Mouse (Mus musculus) heart, adult 2 months (tissue): ENCODE data around the gene Wwox. TPM values are rescaled to one million over a fixed set of nuclear protein-coding genes. Genes with fewer than 3 reads are reported as not detected.

Experiments
- DNase-seq, 2 experiments: peaks; one replicate each; pipeline ENCODE4 v3.0.0; 2021
- H3K27ac ChIP-seq: fragments of 200-600 bp; 2 replicates; pipeline ENCODE4 v1.8.1; 2022
- H3K27me3 ChIP-seq: fragments of 200-500 bp; 2 replicates; pipeline ENCODE4 v1.6.1; 2012; ENCODE audit warnings: mild to moderate bottlenecking, low read length, inconsistent platforms, mixed read lengths; ENCODE audit not compliant: control insufficient read depth, insufficient read depth
- H3K36me3 ChIP-seq: fragments of 200-500 bp; 2 replicates; pipeline ENCODE4 v1.6.1; 2012; ENCODE audit warnings: low read length, inconsistent platforms; ENCODE audit not compliant: control insufficient read depth, insufficient read depth
- H3K4me1 ChIP-seq: fragments of 200-500 bp; 2 replicates; pipeline ENCODE4 v1.6.1; 2011; ENCODE audit warnings: low read length; ENCODE audit not compliant: control insufficient read depth, insufficient read depth
- H3K4me3 ChIP-seq: fragments of 200-600 bp; 2 replicates; pipeline ENCODE4 v1.8.1; 2022
- H3K79me2 ChIP-seq: fragments of 200-500 bp; replicated peaks from 2 replicates; pipeline ENCODE4 v1.6.1; 2012; ENCODE audit warnings: mild to moderate bottlenecking, inconsistent platforms, low read length, moderate library complexity, mixed read lengths; ENCODE audit not compliant: control insufficient read depth, insufficient read depth
- H3K9ac ChIP-seq: fragments of 200-500 bp; 2 replicates; pipeline ENCODE4 v1.6.1; 2012; ENCODE audit warnings: low read depth, mild to moderate bottlenecking, control low read depth, inconsistent platforms, low read length, mixed read lengths
- CTCF ChIP-seq: fragments of 200-600 bp; IDR thresholded peaks from 2 replicates; pipeline ENCODE4 v1.8.1; 2022; ENCODE audit warnings: antibody characterized with exemption, mild to moderate bottlenecking, moderate library complexity
- EP300 ChIP-seq: fragments of 200-500 bp; IDR thresholded peaks from 2 replicates; pipeline ENCODE4 v1.6.1; 2011; ENCODE audit warnings: low read depth, low read length, control low read depth; ENCODE audit not compliant: insufficient read depth
- POLR2A ChIP-seq: fragments of 200-500 bp; IDR thresholded peaks from 2 replicates; pipeline ENCODE4 v1.6.1; 2011; ENCODE audit warnings: mild to moderate bottlenecking, low read depth, low read length, control low read depth; ENCODE audit not compliant: insufficient read depth
- WGBS: fragments of 180-500 bp; shearing (Covaris S2); methylation state at CpG from one replicate; pipeline ENCODE4 v1.1.7; 2018; 5-methylcytosine and 5-hydroxymethylcytosine counted together
- intact Hi-C: fragments of 180-260 bp; cut with DNase I; formaldehyde crosslinking; loops from one replicate; pipeline ENCODE4 v1.15.1; 2025
- polyA plus RNA-seq: library from polyadenylated mRNA; depleted of rRNA; stranded (reverse); fragments of >200 nt; gene quantifications from 2 replicates; pipeline ENCODE4 v1.2.3, GENCODE M21; 2012
- total RNA-seq, 2 experiments: library from RNA; stranded (reverse); gene quantifications; 2 replicates each; pipeline ENCODE4 v1.2.3; 2021

Wwox gene
- total and polyA plus RNA-seq, 3 experiments, result 3.3 to 4.6 (median 4.6) TPM

GRCm38 (mm10) chr8:115154096-115154495, 714.6 kb downstream of the Wwox start:
- Histone ChIP-seq H3K27me3 (no peaks in the 10 kb centered on the region), H3K79me2 (no peaks in the 10 kb centered on the region), H3K36me3 (no peaks in the 10 kb centered on the region), H3K4me1 (no peaks in the 10 kb centered on the region), H3K27ac (no peak overlapping the region), H3K9ac (no peak overlapping the region), H3K4me3 (no peak overlapping the region)
- no peak for DNase-seq
- intact Hi-C loops, result no loop called here
- 49% methylated on average over 10 of the region's 10 CpGs for WGBS
- TF ChIP-seq POLR2A (no peak), EP300 (no peak), CTCF (no peak)

- DNase-seq, result peak in 1 of 2 experiments; percentile 7
- Histone ChIP-seq H3K4me1 (no peaks in the 10 kb centered on the region), H3K9ac (no peak overlapping the region), H3K27me3 (no peaks in the 10 kb centered on the region), H3K4me3 (no peak overlapping the region), H3K36me3 (no peaks in the 10 kb centered on the region), H3K79me2 (no peaks in the 10 kb centered on the region), H3K27ac (no peak overlapping the region)
- TF ChIP-seq CTCF (no peak), POLR2A (no peak), EP300 (no peak)
- intact Hi-C loops, result no loop called here
- 77% methylated on average over 8 of the region's 8 CpGs for WGBS
These were observed 716.7 kb downstream of the Wwox start for GRCm38 (mm10) chr8:115156142-115156541.

- Histone ChIP-seq H3K79me2 (no peaks in the 10 kb centered on the region), H3K4me3 (no peak overlapping the region), H3K9ac (no peak overlapping the region), H3K27ac (no peak overlapping the region), H3K36me3 (no peaks in the 10 kb centered on the region), H3K27me3 (no peaks in the 10 kb centered on the region), H3K4me1 (no peaks in the 10 kb centered on the region)
- intact Hi-C loops, result no loop called here
- 78% methylated on average over 12 of the region's 12 CpGs for WGBS
- TF ChIP-seq CTCF, result no peak
- TF ChIP-seq POLR2A, result no peak
- no peak for TF ChIP-seq EP300
- DNase-seq, result no peak
These were observed 718.7 kb downstream of the Wwox start for GRCm38 (mm10) chr8:115157977-115158720.

- H3K27ac ChIP-seq, result no peak overlapping the region
- no peak for TF ChIP-seq CTCF
- no peak for TF ChIP-seq POLR2A
- no peak for TF ChIP-seq EP300
- H3K9ac ChIP-seq, result no peak overlapping the region
- H3K4me3 ChIP-seq, result no peak overlapping the region
- no peaks in the 10 kb centered on the region for H3K27me3 ChIP-seq
- 19% methylated on average over 8 of the region's 8 CpGs for WGBS
- H3K4me1 ChIP-seq, result no peaks in the 10 kb centered on the region
- no peaks in the 10 kb centered on the region for H3K79me2 ChIP-seq
- no peaks in the 10 kb centered on the region for H3K36me3 ChIP-seq
- intact Hi-C loops, result no loop called here
- peak in 1 of 2 experiments; percentile 8 for DNase-seq
These were observed 719.3 kb downstream of the Wwox start for GRCm38 (mm10) chr8:115158721-115159111.

- H3K27ac ChIP-seq, result peak overlapping the region; percentile 70
- peak overlapping the region; percentile 61 for H3K4me3 ChIP-seq
- TF ChIP-seq CTCF (no peak), POLR2A (no peak), EP300 (no peak)
- H3K27me3 ChIP-seq, result no peaks in the 10 kb centered on the region
- intact Hi-C loops, result no loop called here
- no peaks in the 10 kb centered on the region for H3K79me2 ChIP-seq
- H3K9ac ChIP-seq, result peak overlapping the region; percentile 33; the same call in 1 of the 2 replicates
- no peaks in the 10 kb centered on the region for H3K36me3 ChIP-seq
- peak; percentile 25 to 40 for DNase-seq
- H3K4me1 ChIP-seq, result no peaks in the 10 kb centered on the region
- 4% methylated on average over 18 of the region's 18 CpGs for WGBS
These were observed 719.8 kb downstream of the Wwox start for GRCm38 (mm10) chr8:115159208-115159607.

GRCm38 (mm10) chr8:115159711-115160374, 720.4 kb downstream of the Wwox start:
- Histone ChIP-seq H3K27ac (peak overlapping the region; percentile 70), H3K79me2 (no peaks in the 10 kb centered on the region), H3K9ac (peak overlapping the region; percentile 74), H3K36me3 (no peaks in the 10 kb centered on the region), H3K4me3 (peak overlapping the region; percentile 61), H3K27me3 (no peaks in the 10 kb centered on the region), H3K4me1 (no peaks in the 10 kb centered on the region)
- no peak for TF ChIP-seq EP300
- peak; percentile 62 for TF ChIP-seq CTCF
- intact Hi-C loops, result no loop called here
- WGBS, result under 1% methylated on average over 22 of the region's 22 CpGs
- peak; percentile 40 to 47 for DNase-seq
